Mouse (Mus musculus) liver, embryonic 11.5 days (tissue): Measurements from ENCODE around the gene Cldn4. TPM values are rescaled to one million over a fixed set of nuclear protein-coding genes. Genes with fewer than 3 reads are reported as not detected.
"Not testable (repeated sequence)": the region's sequence is repeated elsewhere in the genome, so short reads cannot be mapped to it uniquely, and the experiment has no call there.

Experiments
- ATAC-seq: fragments of 200-750 bp; cut with Nextera tagmentation; replicated peaks from 2 replicates; pipeline ENCODE4 v1.8.0; 2017; ENCODE audit warnings: moderate number of reproducible peaks, mild to moderate bottlenecking, moderate TSS enrichment, moderate library complexity; ENCODE audit not compliant: low FRiP score
- DNase-seq: peaks from one replicate; pipeline ENCODE4 v3.0.0-alpha.2; 2017; ENCODE audit warnings: low spot score
- H3K27ac ChIP-seq: fragments of 300-500 bp; sonication (generic); 2 replicates; pipeline ENCODE4 v1.5.1; 2014; ENCODE audit warnings: mild to moderate bottlenecking, low read depth, low read length, control low read depth
- H3K27me3 ChIP-seq: fragments of 300-500 bp; sonication (generic); replicated peaks from 2 replicates; pipeline ENCODE4 v1.6.1; 2014; ENCODE audit warnings: low read length, mixed read lengths; ENCODE audit not compliant: control insufficient read depth, insufficient read depth
- H3K36me3 ChIP-seq: fragments of 300-500 bp; sonication (generic); 2 replicates; pipeline ENCODE4 v1.6.1; 2014; ENCODE audit warnings: mild to moderate bottlenecking, low read length, moderate library complexity, mixed read lengths; ENCODE audit not compliant: control insufficient read depth, insufficient read depth
- H3K4me1 ChIP-seq: fragments of 300-500 bp; sonication (generic); replicated peaks from 2 replicates; pipeline ENCODE4 v1.6.1; 2014; ENCODE audit warnings: low read length, mixed read lengths; ENCODE audit not compliant: control insufficient read depth, insufficient read depth
- H3K4me2 ChIP-seq: fragments of 300-500 bp; sonication (generic); 2 replicates; pipeline ENCODE4 v1.6.1; 2014; ENCODE audit warnings: mild to moderate bottlenecking, control low read depth, moderate library complexity
- H3K4me3 ChIP-seq: fragments of 300-500 bp; sonication (generic); 2 replicates; pipeline ENCODE4 v1.5.1; 2014; ENCODE audit warnings: low read depth, low read length, control low read depth
- H3K9ac ChIP-seq: fragments of 300-500 bp; sonication (generic); 2 replicates; pipeline ENCODE4 v1.6.1; 2014; ENCODE audit warnings: low read depth, low read length, control low read depth
- H3K9me3 ChIP-seq: fragments of 300-500 bp; sonication (generic); 2 replicates; pipeline ENCODE4 v1.6.1; 2016; ENCODE audit warnings: low read length, inconsistent platforms, mixed read lengths; ENCODE audit not compliant: control insufficient read depth
- WGBS: fragments of 180-500 bp; shearing (Covaris S2); extraction: QIAGEN DNeasy Blood & Tissue Kit; methylation state at CpG from one replicate; pipeline ENCODE4 v1.1.7; 2014; 5-methylcytosine and 5-hydroxymethylcytosine counted together
- polyA plus RNA-seq: library from polyadenylated mRNA; unstranded; fragments of >200 nt; fragmentation: Nextera tagmentation; extraction: Ambion mirVana; gene quantifications from 2 replicates; pipeline ENCODE4 v1.2.1, GENCODE M21; 2014

The Cldn4 gene
- polyA plus RNA-seq, 1 experiment from 2014 or later: 3.7 TPM

DNA sequence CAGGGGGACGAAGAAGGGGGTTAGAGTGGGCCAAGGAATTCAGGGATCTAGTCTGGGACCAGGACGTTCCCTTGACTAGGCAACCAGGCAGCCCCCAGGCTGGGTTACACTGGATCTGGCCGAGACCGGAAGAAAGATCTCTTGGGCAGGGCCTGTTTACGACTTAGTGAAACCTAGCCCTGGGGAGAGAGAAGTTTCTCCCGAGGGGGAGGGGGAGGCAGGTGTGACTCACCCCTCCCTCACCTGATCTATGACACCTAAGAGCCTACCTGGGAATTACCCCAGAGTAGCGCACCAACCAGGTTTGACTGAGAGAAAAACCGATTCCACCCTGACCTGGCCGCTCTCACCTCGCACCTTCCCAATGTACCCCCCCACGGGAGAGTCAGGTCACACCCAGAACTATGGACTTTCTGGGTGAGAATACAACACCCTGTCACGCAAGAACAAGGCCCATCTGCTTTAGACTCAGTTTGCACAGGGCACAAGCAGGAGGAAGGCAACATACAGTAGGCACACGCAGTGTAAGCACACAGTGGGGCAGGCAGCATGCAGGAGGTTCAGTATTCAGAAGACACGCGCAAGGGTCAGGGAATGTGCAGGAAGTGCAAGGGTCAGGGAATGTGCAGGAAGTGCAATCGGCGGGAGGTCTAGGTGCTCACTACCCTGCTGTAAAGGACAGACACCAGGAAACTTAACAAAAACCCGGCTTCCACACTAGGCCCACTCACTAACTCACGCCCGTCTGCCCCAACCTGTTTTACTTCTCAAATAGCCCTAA, 20.6 kb upstream of the Cldn4 start:
- H3K36me3 ChIP-seq: no peaks in the 10 kb centered on the region
- no peak overlapping the region for H3K4me3 ChIP-seq
- H3K9me3 ChIP-seq: no peaks in the 10 kb centered on the region
- H3K4me1 ChIP-seq: peaks cover 5% of the 10 kb centered on the region
- ATAC-seq (no peak), DNase-seq (no peak)
- WGBS: 70% methylated on average over 20 of the region's 20 CpGs
- no peak overlapping the region for H3K9ac ChIP-seq
- no peak overlapping the region for H3K4me2 ChIP-seq
- H3K27ac ChIP-seq: no peak overlapping the region
- no peaks in the 10 kb centered on the region for H3K27me3 ChIP-seq

- H3K27ac ChIP-seq: no peak overlapping the region
- ATAC-seq (peak; percentile 81), DNase-seq (peak; percentile 63)
- H3K4me2 ChIP-seq: peak overlapping the region; percentile 90
- peak overlapping the region; percentile 49 for H3K4me3 ChIP-seq
- peak overlapping the region; percentile 34; the same call in 1 of the 2 replicates for H3K9ac ChIP-seq
- peaks cover 5% of the 10 kb centered on the region for H3K4me1 ChIP-seq
- no peaks in the 10 kb centered on the region for H3K27me3 ChIP-seq
- H3K36me3 ChIP-seq: no peaks in the 10 kb centered on the region
- WGBS: 7% methylated on average over 33 of the region's 33 CpGs
- no peaks in the 10 kb centered on the region for H3K9me3 ChIP-seq
These were observed 19.4 kb upstream of the Cldn4 start for GRCm38 (mm10) chr5:134965852-134966821.

GRCm38 (mm10) chr5:134965473-134965851, 18.7 kb upstream of the Cldn4 start:
- Histone ChIP-seq H3K27ac (no peak overlapping the region), H3K4me2 (peak overlapping the region; percentile 90), H3K4me1 (peaks cover 5% of the 10 kb centered on the region), H3K9ac (peak overlapping the region; percentile 34; the same call in 1 of the 2 replicates), H3K27me3 (no peaks in the 10 kb centered on the region), H3K9me3 (no peaks in the 10 kb centered on the region), H3K36me3 (no peaks in the 10 kb centered on the region), H3K4me3 (peak overlapping the region; percentile 49)
- no peak for DNase-seq
- WGBS: 6% methylated on average over 10 of the region's 10 CpGs
- peak; percentile 56 for ATAC-seq

DNA sequence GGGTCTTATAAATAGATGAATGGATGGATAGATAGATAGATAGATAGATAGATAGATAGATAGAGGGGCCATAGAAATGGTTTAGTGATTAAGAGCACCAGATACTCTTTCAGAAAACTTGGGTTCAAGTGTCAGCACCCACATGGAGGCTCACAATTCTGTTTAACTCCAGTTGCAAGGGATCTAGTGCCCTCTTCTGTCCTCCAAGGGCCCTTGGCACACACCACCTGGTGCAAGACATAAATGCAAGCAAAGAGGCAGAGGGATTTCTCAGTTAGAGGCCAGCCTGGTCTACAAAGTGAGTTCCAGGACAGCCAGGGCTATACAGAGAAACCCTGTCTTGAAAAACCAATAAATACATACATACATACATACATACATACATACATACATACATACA, 17.9 kb upstream of the Cldn4 start:
- H3K4me1 ChIP-seq, ATAC-seq, H3K36me3 ChIP-seq, H3K9me3 ChIP-seq, H3K9ac ChIP-seq, H3K4me3 ChIP-seq, H3K27me3 ChIP-seq, H3K4me2 ChIP-seq, H3K27ac ChIP-seq, DNase-seq: not testable (repeated sequence)

GRCm38 (mm10) chr5:134963546-134963945, 16.8 kb upstream of the Cldn4 start:
- DNase-seq (no peak), ATAC-seq (no peak)
- Histone ChIP-seq H3K4me2 (no peak overlapping the region), H3K9ac (no peak overlapping the region), H3K4me3 (no peak overlapping the region), H3K9me3 (no peaks in the 10 kb centered on the region), H3K36me3 (no peaks in the 10 kb centered on the region), H3K4me1 (peaks cover 5% of the 10 kb centered on the region), H3K27me3 (no peaks in the 10 kb centered on the region), H3K27ac (no peak overlapping the region)
- WGBS: 45% methylated on average over 5 of the region's 5 CpGs

GRCm38 (mm10) chr5:134961519-134961918, 14.8 kb upstream of the Cldn4 start:
- DNase-seq: no peak
- no peak overlapping the region for H3K4me2 ChIP-seq
- H3K4me1 ChIP-seq: peaks cover 9% of the 10 kb centered on the region
- H3K9ac ChIP-seq: no peak overlapping the region
- no peak overlapping the region for H3K27ac ChIP-seq
- no peaks in the 10 kb centered on the region for H3K9me3 ChIP-seq
- no peaks in the 10 kb centered on the region for H3K36me3 ChIP-seq
- H3K27me3 ChIP-seq: no peaks in the 10 kb centered on the region
- ATAC-seq: no peak
- 92% methylated on average over 2 of the region's 2 CpGs for WGBS
- H3K4me3 ChIP-seq: no peak overlapping the region

DNA sequence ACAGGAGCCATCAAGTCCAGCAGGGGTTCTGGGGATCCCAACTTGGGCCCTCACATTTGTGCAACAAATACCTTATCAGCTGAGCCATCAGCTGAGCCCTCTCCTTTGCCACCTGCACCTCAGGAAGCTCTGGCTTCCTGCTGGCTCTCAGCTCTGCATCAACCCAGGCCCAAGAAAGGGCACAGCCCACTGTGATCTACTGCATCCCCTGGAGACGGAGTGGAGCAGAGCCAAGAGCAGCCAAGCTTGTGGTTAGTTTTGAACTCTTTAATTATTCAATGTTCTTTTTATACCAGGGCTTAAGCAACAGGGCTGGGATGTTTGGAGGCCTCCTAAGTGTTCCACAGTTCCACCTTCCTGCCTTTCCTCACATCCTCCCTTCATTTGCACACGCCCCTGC, 13.7 kb upstream of the Cldn4 start:
- no peak overlapping the region for H3K9ac ChIP-seq
- H3K27ac ChIP-seq: no peak overlapping the region
- H3K27me3 ChIP-seq: no peaks in the 10 kb centered on the region
- 69% methylated on average over 2 of the region's 2 CpGs for WGBS
- no peaks in the 10 kb centered on the region for H3K9me3 ChIP-seq
- H3K36me3 ChIP-seq: no peaks in the 10 kb centered on the region
- no peak for ATAC-seq
- no peak overlapping the region for H3K4me2 ChIP-seq
- no peak for DNase-seq
- peaks cover 4% of the 10 kb centered on the region; the same call in 1 of the 2 replicates for H3K4me1 ChIP-seq
- no peak overlapping the region for H3K4me3 ChIP-seq

DNA sequence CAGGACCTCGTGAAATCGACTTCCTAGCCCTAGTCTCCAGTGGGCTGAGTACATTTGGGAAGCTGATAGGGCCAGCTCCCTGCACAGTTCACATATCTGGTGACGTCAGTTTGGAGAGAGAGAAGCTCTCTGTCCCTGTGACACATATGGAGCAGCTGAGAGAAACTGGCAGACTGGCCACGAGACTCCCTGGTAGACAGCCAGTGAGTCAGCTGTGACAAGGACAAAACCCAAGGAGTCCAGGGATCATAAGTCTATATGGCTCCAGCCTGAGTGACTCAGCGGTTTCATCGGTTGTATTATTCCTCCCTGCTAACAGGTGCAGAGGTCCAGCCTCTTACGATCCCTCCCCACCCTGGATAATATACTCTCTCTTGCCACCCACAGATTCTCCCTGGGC, 12.4 kb upstream of the Cldn4 start:
- Histone ChIP-seq H3K9me3 (no peaks in the 10 kb centered on the region), H3K27ac (no peak overlapping the region), H3K4me1 (peaks cover 4% of the 10 kb centered on the region; the same call in 1 of the 2 replicates), H3K9ac (no peak overlapping the region), H3K4me3 (no peak overlapping the region), H3K27me3 (no peaks in the 10 kb centered on the region), H3K4me2 (no peak overlapping the region), H3K36me3 (no peaks in the 10 kb centered on the region)
- DNase-seq (no peak), ATAC-seq (no peak)
- 69% methylated on average over 7 of the region's 7 CpGs for WGBS
